Mouse (Mus musculus) heart, postnatal 0 days (tissue): Measurements from ENCODE around the gene Col9a2.

Experiments
- CTCF ChIP-seq: IDR thresholded peaks from 2 replicates; pipeline ENCODE4 v1.5.1; 2016; ENCODE audit warnings: antibody characterized with exemption, control low read depth, low read depth
- EP300 ChIP-seq: IDR thresholded peaks from 2 replicates; pipeline ENCODE4 v1.6.1; 2016; ENCODE audit warnings: antibody characterized with exemption, low read depth

- peak; percentile 29 for TF ChIP-seq CTCF
- no peak for TF ChIP-seq EP300
Observed at GRCm38 (mm10) chr4:121033006-121033405, 6.2 kb upstream of the Col9a2 start.
